Mouse (Mus musculus) hindlimb bud, embryonic 11.5 days (tissue): ENCODE results near the gene Tmub2.
"Not testable (repeated sequence)": the region's sequence is repeated elsewhere in the genome, so short reads cannot be mapped to it uniquely, and the experiment has no call there.

Experiments used
- DNase-seq: peaks from one replicate; pipeline ENCODE4 v3.0.0-alpha.2; 2012; ENCODE audit warnings: low read depth, low spot score; ENCODE audit errors: extremely low spot score

Gene Tmub2

DNA sequence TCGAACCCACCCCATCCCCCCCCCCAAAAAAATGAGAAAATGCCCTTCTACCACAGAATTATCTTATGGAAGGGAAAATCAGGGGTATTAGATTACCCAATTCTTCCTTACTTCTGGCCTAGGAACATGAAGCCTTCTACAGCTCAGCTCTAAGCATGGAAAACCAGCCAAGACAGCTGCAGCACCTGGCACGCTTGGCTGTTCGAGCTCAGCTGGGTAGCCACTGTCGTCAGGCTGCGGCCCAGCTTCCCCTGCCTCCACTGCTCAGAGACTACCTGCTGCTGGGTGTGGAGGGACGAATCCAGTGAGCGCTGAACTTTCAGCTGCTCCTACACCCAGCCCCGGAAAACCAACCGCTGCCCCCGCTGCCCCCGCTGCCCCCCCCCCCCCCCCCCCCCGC is 7.0 kb upstream of the Tmub2 start:
- no peak for DNase-seq

DNA sequence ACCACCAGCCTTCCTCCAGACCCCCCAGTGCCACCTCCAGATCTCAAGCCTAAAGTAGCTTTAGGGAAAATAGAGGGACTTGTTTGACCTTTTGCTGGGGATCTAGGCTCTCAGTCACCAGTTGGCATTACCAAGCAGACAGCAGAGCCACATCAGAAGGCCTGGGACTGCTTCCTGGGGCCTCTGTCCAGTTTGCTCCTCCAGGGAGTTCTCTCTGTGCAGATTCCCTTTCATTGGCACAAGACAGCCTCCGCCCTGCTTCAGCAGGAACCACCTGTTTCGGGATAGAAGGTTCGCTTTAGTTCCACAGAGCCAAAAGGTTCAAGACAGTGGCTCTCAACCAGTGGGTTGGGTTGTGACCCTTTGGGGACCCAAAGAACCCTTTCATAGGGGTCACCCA is 5.1 kb upstream of the Tmub2 start:
- DNase-seq, result no peak

DNA sequence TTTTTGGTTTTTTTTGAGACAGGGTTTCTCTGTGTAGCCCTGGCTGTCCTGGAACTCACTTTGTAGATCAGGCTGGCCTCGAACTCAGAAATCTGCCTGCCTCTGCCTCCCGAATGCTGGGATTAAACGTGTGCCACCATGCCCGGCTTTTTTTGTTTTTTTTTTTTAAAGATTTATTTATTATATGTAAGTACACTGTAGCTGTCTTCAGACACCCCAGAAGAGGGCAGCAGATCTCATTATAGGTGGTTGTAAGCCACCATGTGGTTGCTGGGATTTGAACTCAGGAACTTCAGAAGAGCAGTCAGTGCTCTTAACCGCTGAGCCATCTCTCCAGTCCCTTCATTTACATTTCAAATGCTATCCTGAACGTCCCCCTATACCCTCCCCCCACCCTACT is 4.5 kb upstream of the Tmub2 start:
- not testable (repeated sequence) for DNase-seq

DNA sequence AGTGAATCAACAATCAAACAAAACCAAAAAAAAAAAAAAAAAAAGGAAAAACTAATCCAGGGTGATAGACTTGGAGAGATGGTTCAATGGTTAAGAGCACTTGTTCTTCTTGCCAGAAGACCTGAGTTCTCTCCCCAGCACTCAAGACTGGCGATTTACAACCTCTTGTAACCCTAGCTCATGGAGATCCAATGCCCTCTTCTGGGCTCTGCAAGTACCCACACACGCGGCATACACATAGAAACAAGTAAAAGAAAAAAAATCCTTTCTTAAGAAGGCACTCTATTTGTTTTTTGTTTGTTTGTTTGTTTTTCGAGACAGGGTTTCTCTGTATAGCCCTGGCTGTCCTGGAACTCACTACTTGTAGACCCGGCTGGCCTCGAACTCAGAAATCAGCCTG is 809 bp upstream of the Tmub2 start:
- no peak for DNase-seq

DNA sequence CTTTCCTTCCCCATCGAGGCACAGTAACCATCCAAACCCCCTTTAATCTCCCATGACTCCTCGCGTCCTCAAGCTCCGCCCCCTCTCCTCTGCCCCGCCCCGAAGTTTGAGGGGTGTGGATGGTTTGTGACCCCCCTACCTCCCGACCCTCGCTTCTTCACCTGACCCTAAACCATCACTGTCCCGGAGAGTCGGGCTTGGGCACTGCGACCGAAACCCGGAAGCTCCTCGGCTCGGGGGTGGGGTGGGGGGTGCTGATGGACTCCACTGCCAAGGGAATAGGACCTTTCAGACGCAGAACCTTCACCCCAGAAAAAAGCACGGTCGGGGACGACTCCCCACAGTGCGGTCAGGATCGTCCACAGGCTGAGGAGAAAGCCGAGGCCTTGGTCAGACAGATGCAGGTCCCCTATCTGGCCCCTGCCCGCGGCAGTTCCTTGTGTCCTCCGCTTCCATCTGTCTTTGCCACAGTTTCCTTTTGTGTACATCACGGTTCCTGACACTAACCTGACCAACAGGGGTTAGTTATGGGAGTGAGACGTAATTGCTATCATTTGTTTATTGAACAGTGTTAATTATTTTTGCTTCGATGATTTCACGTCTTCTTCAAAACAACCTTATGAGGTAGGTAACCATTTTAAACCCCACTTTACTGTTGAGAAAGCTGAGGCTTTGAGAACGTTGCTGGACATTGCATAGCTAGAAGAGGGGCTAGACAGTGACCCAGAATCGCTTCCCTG is 534 bp downstream of the Tmub2 start:
- DNase-seq, result no peak

DNA sequence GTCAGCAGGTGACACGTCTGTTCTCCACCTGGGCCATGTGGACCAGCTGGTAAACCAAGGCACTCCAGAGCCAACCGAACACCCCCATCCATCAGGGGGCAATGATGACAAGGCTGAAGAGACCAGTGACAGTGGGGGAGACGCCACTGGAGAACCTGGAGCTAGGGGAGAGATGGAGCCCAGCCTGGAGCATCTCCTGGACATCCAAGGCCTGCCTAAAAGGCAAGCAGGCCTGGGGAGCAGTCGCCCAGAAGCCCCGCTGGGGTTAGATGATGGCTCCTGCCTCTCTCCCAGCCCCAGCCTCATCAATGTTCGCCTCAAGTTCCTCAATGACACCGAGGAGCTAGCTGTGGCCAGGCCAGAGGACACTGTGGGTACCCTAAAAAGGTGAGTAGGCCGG is 2.8 kb downstream of the Tmub2 start:
- no peak for DNase-seq

DNA sequence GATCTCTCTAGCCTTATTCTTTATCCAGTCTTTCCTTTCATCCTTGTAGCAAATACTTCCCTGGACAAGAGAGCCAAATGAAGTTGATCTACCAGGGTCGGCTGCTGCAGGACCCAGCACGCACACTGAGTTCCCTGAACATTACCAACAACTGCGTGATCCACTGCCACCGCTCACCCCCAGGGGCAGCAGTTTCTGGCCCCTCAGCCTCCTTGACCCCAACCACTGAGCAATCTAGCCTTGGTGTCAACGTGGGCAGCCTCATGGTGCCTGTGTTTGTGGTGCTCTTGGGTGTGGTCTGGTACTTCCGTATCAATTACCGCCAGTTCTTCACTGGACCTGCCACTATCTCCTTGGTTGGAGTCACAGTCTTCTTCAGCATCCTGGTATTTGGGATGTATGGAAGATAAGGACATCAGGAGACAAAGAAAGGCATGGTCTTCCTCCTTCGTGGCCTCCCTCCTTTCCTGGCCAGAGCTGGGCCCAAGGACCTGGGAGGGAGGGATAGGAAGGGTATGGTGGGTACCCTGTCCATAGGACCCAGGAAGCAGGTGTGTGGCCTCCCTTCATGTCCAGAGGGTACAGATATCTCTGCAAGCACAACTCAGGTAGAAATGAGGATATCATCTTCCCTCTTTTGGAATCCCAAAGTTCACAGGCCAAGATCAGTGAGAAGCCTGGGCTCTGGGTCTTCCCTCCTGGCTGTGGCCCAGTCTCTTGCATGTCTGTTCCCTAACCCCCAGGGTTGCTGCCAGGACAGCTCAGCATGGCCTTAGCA is 3.5 kb downstream of the Tmub2 start:
- DNase-seq, result no peak

DNA sequence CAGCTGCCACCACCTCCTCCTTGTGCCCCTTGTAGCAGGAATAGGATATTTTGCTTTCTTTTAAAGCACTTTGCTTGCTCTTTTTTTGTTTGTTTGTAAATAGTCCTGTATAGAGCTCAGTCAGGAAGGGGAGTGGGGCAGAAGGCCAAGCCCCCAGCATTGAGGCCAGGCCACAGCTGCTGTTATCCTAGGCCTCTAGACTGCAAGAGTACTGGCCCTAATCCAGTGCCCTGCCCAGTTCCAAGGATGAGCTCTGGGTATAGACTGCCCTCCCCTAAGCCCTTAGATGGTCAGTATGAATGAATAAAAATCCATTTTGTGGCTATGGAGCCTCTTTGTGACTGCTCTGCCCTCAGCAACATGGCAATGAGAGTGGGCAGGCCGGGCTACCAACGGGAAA is 4.2 kb downstream of the Tmub2 start:
- no peak for DNase-seq

DNA sequence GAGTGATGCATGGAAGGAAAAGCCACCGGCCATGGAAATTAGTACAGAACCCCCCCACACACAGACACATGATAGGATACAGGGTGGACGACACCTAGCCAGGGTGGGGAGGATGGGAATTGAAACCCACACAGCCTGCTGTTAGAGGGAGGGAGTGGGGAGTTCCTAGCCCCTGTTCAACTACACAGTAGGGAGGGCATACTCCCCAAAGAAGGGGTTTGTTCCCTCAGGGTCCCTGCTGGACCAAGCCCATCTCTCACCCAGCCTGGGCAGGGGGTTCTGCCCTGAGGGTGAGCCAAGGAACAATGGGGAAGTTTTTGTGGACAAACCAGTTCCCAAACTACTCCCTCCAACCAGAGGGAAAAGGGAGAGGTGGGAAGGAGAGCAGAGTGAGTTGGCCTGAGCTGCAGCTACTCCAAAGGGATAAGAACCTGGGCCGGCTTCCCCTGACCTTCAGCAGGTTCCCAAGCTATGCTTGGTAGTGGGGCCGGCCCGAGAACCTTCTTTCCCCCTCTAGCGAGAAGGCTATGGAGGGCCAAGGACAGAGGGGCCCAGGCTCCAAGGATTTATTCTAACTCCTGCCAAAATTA is 4.9 kb downstream of the Tmub2 start:
- no peak for DNase-seq

DNA sequence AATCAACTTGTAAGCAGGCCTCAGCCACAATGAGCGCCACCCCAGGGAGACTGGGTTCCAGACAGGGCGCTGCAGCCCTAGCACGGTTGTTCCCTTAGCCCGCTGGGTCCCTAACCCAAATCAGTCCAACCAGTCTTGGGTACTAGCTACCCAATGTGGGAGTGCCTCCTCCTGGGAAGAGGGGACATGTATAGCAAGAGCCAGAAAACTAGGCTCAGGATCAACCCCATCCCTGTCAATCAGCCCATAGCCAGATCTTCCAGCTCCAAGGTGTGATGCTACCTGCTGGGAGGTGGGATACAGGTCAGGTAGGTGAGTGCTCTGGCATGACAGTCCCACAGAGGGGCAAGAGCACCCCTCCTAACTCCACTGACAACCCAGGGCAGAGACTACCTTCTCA is 5.4 kb downstream of the Tmub2 start:
- no peak for DNase-seq

DNA sequence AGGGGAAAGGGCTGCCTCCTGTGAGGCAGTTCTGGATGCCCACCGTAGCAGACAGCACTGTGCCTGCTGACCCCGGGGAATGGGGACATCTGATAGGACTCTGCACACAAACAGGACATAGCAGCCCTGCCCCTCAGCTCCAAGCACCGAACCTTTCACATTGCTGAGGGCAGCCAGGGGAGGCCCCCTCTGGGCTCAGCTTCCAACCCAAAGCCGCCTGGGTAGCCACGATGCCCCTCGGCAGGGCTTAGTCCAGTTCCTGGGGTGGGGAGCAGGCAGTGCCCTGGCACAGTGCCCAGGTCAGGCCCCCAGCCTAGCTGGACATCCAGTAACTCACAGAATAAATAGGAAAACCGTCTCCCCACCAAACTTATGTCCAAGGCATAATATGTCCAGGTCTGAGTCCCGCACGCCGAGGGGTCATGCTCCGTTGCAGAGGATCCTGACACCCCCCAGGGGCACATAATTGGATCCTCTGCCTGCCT is 6.4 kb downstream of the Tmub2 start:
- DNase-seq, result no peak

DNA sequence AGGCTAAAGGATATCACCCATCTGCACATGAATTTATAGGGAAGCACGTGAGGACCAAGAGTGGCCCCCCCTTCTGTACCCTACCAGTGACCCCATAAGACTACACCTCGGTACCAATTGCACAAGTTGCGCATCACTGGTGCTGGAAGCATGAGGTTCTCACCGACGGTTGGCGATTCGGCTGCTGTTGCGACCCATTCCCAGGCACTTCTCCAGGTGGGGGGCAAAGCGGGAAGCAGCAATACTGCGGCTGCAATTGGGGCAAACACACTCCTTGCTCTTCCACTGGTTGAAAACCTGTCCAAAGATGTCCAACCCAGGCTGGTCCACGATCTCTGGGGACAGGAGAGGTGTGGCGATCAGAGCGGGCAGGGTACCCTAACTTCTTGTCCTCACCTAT is 9.2 kb downstream of the Tmub2 start:
- no peak for DNase-seq

DNA sequence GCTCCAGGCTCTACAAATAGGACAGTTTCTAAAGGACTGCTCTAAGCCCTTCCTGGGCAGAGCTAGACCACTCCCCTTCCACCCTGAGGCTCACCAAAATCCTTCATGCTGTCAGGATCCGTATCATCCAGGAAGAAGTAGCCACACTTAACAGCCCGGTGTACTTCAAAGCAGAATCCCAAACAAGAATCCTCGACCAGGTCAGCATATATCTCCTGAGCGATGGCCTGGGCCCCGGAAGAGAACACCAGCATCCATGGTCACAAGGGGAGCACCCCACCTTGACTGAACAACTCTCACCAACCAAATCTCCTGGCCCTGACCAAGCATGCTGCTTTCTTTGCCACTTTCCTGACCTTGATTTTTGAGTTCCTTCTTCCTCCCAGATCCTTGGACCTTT is 9.7 kb downstream of the Tmub2 start:
- DNase-seq, result no peak

DNA sequence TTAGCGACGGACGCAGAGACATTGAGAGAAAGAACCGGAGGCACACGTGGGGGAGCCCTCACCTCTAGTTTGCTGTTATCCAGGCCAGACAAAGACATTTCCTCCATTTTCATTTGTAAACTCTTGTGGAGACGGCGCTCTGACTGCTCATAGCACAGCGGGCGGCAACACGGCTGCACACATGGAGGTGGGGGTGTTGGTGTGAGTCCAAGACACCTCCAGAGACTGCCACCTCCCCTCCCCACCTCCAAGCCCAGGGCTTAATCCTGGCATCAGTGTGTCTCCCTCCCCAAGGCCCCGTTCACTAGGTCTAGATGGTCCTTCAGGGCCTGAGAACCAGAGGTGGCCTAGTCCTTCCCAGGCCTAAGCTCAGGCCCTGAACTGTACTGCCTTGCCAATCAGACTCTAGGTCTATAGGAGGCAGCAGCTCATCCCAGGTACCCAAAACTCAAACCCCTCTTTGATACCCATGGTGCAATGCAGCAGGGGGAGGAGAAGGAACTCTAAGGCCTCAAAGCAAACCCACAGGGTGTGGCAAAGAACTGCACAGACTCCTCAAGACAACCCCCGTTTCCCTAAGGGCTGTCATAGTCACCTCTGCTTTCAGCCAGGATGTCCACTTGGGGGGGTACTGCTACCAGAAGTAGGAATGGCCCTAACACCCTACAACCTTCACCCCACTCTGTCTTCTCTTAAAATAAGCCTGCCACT is 10.3 kb downstream of the Tmub2 start:
- DNase-seq, result no peak

DNA sequence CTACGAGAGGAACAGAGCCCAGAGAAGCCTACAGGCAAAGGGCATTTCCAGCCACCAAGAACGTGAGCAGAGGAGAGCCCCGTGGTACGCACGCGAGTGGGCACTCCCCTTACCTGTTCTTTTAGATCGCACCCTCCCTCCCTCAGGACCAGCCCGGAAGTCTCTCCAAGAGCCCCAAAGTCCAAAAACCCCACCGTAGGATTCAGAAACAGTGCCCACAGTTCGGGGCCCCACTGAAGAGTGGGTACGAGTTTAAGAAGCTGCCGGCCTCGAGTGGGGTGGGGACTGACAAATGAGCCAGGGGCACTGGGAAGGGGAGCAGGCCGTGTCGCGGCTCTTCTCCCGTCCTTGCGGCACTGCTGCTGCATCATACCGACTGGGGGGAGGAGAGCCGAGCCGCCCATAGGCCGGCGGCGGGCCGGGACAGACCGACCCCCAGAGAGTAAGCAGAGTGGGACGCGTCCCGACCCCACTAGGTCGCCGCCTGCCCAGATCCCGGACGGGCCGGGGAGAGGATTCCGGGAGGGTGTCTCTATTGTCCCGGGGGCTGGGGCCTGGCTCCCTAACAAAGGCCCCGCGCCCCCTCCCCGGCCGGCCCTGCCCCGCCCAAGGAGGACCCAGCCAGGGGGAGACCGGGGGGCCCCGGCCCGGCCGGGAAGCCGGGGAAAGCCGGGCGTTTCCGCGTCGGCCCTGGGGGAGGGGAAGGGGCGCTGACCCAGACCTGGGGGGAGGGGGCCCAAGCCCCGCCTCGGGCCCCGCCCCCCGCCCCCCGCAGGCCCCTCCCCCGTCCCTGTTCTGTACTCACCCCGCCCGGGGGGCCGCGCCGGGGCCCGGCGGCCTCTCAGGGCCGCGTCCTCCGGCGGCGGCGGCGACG is 11.1 kb downstream of the Tmub2 start:
- DNase-seq, result no peak

DNA sequence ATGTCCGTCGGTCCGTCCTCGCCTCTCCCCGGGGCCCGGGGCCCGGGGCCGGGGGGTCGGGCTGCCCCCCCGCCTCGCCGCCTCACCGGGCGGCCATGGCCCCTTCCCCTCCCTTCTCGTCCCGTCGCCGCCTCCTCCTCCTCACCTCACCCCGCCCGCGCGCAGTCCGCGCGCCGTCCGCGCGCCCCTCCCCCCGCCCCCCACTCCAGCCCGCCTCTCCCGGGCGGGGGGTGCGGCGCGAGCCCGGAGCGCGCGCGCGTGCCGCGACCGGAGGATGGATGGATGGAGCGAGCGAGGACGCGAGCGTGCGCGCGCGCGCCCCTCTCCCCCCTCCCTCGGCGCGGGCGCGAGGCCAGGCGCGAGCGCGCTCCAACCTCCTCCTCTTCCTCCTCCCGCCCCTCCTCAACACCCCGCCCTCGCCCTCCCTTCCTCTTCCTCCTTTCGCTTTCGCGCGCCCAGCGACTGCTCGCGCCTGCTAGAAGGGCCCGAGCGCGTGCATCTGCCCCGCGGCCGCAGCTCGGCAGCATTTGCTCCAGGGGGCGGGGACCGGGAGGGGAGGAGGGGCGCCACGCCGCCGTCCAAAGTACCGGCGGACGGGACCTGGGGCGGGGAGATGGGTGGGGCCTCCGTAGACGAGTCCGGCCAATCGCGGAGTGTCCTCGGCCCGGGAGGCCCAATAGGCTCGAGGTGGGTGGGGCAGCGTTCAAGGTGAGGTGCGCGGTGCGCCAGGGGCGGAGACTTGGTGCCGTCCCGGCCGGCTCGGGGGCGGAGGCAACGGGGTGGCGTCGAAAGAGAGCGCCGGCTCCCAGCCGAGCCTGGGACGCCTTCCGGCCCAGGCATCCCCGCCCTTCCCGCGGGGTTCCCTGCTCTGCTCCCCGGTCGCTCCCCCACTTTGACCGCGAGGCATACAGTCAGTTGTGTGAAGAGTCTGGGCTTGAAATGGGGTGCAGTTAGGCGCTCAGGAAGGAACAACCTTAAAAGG is 12.1 kb downstream of the Tmub2 start, which contains the start of gene Atxn7l3:
Gene Atxn7l3 (minus strand): TSS at position 141 of the 982 bp plus-strand sequence.
- DNase-seq, result peak; percentile 85

DNA sequence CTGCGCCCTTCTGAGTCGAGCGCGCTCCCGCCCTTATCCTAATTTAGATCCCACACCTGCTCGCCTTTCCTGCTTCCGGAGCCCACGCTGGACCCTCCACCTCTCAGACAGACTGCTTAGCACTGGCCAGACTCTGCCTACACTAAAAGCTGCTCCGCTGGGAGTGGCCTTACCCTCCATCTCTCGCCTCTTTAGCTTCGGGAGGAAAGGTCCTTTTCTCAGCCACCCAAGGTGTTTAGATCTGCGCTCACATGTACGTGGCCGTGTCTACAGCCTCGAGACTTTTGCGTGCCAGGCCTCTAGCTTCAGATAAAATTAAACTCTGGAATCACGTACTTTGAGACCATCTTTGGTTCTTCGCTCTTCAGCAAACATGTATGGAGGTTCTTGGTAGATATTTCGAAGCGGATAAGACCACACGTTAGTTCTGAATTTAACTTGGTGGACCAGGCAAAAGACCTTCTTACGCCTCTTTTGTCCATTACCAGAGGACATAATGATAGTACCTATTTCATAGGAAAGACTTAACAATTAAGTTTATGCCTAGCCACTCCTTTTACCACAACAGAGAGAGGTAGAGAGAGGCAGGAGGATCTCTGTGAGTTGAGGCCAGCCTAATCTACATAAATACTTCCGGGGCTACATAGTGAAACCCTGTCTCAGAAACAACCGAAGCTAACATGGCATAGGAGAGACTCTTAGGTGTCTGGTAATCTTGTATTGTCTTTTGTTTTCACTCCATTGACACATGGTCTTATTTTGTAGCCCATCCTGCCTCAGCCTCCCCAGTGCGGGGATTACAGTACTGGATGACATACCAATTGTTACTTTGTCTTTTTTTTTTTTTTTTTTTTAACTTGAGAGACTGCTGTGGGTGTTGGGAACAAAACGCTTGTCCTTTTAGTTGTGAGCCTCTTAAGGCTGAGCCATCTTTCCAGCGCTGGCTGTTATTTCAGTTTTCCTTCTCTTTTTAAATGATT is 13.1 kb downstream of the Tmub2 start:
- no peak for DNase-seq

DNA sequence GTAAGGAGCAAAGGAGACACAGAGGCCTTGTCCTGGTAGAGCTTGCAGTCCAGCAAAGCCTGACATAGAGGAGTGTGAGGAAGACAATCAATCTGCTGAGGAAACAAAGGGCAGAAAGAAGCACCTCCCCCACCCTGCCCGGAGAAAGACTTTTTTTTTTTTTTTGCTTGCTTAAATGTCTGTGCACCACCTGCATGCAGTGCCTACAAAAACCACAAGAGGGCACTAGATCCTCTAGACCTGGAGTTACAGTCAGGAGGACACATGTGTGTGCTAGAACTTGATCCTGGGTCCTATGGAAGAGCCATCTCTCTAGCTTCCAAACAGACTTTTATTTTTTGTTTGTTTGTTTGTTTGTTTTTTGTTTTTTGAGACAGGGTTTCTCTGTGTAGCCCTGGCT is 15.1 kb downstream of the Tmub2 start:
- DNase-seq, result no peak
